Mouse (Mus musculus): ENCODE results near the gene Tent5d. TPM values are rescaled to one million over a fixed set of nuclear protein-coding genes. Genes with fewer than 3 reads are reported as not detected.

The Tent5d gene
- not detected in 2 replicates for polyA plus RNA-seq (2012; rRNA removed)

- Histone ChIP-seq H3K4me3 (ENCODE audit: low read depth, low read length) (no peak within 1 kb of the TSS), H3K4me1 (ENCODE audit: control insufficient read depth, insufficient read depth, insufficient read length, low read length) (no peaks in the 10 kb centered on the region), H3K36me3 (ENCODE audit: control insufficient read depth, insufficient read depth, low read length) (0 out of 2 replicates have a peak, but pooled peaks cover 1% of the 10 kb centered on the region), H3K27ac (ENCODE audit: insufficient read depth, low read depth, low read length) (no peak within 1 kb of the TSS), H3K27me3 (ENCODE audit: control insufficient read depth, insufficient read depth, low read length) (no peaks in the 10 kb centered on the region)
- 49% methylated on average over 1 of the region's 1 CpGs for WGBS
- TF ChIP-seq CTCF (IDR thresholded peaks at IDR 0.05; ENCODE audit: extremely low read depth, insufficient read length, insufficient replicate concordance, low read depth, low read length) (no peak), POLR2A (IDR thresholded peaks at IDR 0.05; ENCODE audit: low read depth, low read length) (no peak)
Measured at GRCm38 (mm10) chrX:107792290-107792689, at the start of gene Tent5d. Tent5d (plus strand) TSS chrX:107792590.

DNA sequence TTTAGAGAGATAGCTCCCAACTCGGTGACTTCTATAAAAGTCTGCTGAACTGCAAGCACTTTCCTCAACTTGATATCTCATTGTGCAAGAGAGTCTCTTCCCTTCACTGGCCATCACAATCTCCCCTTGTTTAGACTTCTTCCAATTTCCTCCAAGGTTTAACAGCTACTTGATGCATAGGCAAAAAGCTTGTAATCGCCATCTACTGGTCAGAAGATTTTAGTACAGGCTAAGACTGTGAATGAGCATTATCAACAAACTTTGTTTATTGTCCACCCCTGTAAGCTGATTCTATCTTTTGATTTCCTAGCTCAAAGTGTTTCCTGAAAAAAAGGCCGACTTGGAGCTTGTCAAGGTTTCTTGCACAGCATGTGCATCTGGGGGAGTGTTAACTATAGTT lies 24.5 kb upstream of the Tent5d start:
- TF ChIP-seq CTCF (IDR thresholded peaks at IDR 0.05; ENCODE audit: extremely low read depth, insufficient read length, insufficient replicate concordance, low read depth, low read length) (no peak), POLR2A (IDR thresholded peaks at IDR 0.05; ENCODE audit: low read depth, low read length) (no peak)
- 22% methylated on average over 3 of the region's 3 CpGs for WGBS
- H3K36me3 ChIP-seq (ENCODE audit: control insufficient read depth, insufficient read depth, low read length): no peaks in the 10 kb centered on the region

GRCm38 (mm10) chrX:107790136-107790535 lies 2.3 kb upstream of the Tent5d start:
- WGBS: 68% methylated on average over 1 of the region's 1 CpGs
- no peak overlapping the region for H3K4me3 ChIP-seq (ENCODE audit: low read depth, low read length)
- H3K4me1 ChIP-seq (ENCODE audit: control insufficient read depth, insufficient read depth, insufficient read length, low read length): no peaks in the 10 kb centered on the region
- H3K27ac ChIP-seq (ENCODE audit: insufficient read depth, low read depth, low read length): no peak overlapping the region
- H3K27me3 ChIP-seq (ENCODE audit: control insufficient read depth, insufficient read depth, low read length): no peaks in the 10 kb centered on the region
- TF ChIP-seq POLR2A (IDR thresholded peaks at IDR 0.05; ENCODE audit: low read depth, low read length): no peak
- no peak for TF ChIP-seq CTCF (IDR thresholded peaks at IDR 0.05; ENCODE audit: extremely low read depth, insufficient read length, insufficient replicate concordance, low read depth, low read length)
- H3K36me3 ChIP-seq (ENCODE audit: control insufficient read depth, insufficient read depth, low read length): peaks cover 3% of the 10 kb centered on the region; the same call in 1 of the 2 replicates

More for the DNA sequence above, 24.5 kb upstream of the Tent5d start:
- Histone ChIP-seq H3K4me3 (ENCODE audit: low read depth, low read length) (no peak overlapping the region), H3K27me3 (ENCODE audit: control insufficient read depth, insufficient read depth, low read length) (no peaks in the 10 kb centered on the region), H3K4me1 (ENCODE audit: control insufficient read depth, insufficient read depth, insufficient read length, low read length) (no peaks in the 10 kb centered on the region), H3K27ac (ENCODE audit: insufficient read depth, low read depth, low read length) (no peak overlapping the region)

- Histone ChIP-seq H3K27ac (ENCODE audit: insufficient read depth, low read depth, low read length) (no peak overlapping the region), H3K27me3 (ENCODE audit: control insufficient read depth, insufficient read depth, low read length) (no peaks in the 10 kb centered on the region), H3K4me3 (ENCODE audit: low read depth, low read length) (no peak overlapping the region), H3K36me3 (ENCODE audit: control insufficient read depth, insufficient read depth, low read length) (peaks cover 3% of the 10 kb centered on the region; the same call in 1 of the 2 replicates), H3K4me1 (ENCODE audit: control insufficient read depth, insufficient read depth, insufficient read length, low read length) (no peaks in the 10 kb centered on the region)
- no peak for TF ChIP-seq CTCF (IDR thresholded peaks at IDR 0.05; ENCODE audit: extremely low read depth, insufficient read length, insufficient replicate concordance, low read depth, low read length)
- TF ChIP-seq POLR2A (IDR thresholded peaks at IDR 0.05; ENCODE audit: low read depth, low read length): no peak
- WGBS: 33% methylated on average over 8 of the region's 8 CpGs
Measured at GRCm38 (mm10) chrX:107790750-107791493, 1.5 kb upstream of the Tent5d start.

GRCm38 (mm10) chrX:107795785-107796184 lies 3.4 kb downstream of the Tent5d start:
- 55% methylated on average over 1 of the region's 1 CpGs for WGBS
- H3K36me3 ChIP-seq (ENCODE audit: control insufficient read depth, insufficient read depth, low read length): 0 out of 2 replicates have a peak, but pooled peaks cover 1% of the 10 kb centered on the region

GRCm38 (mm10) chrX:107796919-107797318 lies 4.5 kb downstream of the Tent5d start:
- no peak overlapping the region for H3K27ac ChIP-seq (ENCODE audit: insufficient read depth, low read depth, low read length)
- H3K36me3 ChIP-seq (ENCODE audit: control insufficient read depth, insufficient read depth, low read length): 0 out of 2 replicates have a peak, but pooled peaks cover 1% of the 10 kb centered on the region
- no peak overlapping the region for H3K4me3 ChIP-seq (ENCODE audit: low read depth, low read length)
- no peaks in the 10 kb centered on the region for H3K4me1 ChIP-seq (ENCODE audit: control insufficient read depth, insufficient read depth, insufficient read length, low read length)
- H3K27me3 ChIP-seq (ENCODE audit: control insufficient read depth, insufficient read depth, low read length): no peaks in the 10 kb centered on the region
- 95% methylated on average over 2 of the region's 2 CpGs for WGBS
- TF ChIP-seq POLR2A (IDR thresholded peaks at IDR 0.05; ENCODE audit: low read depth, low read length): no peak
- TF ChIP-seq CTCF (IDR thresholded peaks at IDR 0.05; ENCODE audit: extremely low read depth, insufficient read length, insufficient replicate concordance, low read depth, low read length): no peak

More at GRCm38 (mm10) chrX:107795785-107796184, 3.4 kb downstream of the Tent5d start:
- H3K4me3 ChIP-seq (ENCODE audit: low read depth, low read length): no peak overlapping the region
- no peaks in the 10 kb centered on the region for H3K4me1 ChIP-seq (ENCODE audit: control insufficient read depth, insufficient read depth, insufficient read length, low read length)
- H3K27me3 ChIP-seq (ENCODE audit: control insufficient read depth, insufficient read depth, low read length): no peaks in the 10 kb centered on the region
- TF ChIP-seq POLR2A (IDR thresholded peaks at IDR 0.05; ENCODE audit: low read depth, low read length) (no peak), CTCF (IDR thresholded peaks at IDR 0.05; ENCODE audit: extremely low read depth, insufficient read length, insufficient replicate concordance, low read depth, low read length) (no peak)
- no peak overlapping the region for H3K27ac ChIP-seq (ENCODE audit: insufficient read depth, low read depth, low read length)

DNA sequence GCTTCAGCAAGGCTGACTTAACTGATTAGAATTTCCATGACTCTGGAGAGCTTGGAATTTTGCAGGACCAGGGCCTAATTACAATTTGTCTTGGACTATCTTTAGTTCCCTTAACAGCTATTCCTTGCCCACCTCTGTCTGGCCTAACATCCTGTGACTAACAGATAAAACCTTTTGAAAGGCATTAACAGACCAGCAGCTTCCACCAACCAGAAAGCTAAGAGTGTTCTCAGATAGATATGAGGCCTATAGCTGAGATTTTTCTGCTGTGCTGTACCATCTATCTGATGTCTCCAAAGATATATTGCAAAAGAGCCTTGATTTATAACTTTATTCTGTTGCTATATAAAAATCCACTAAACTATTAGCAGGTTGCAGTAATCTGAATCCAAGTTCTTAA lies 19.7 kb downstream of the Tent5d start:
- no peaks in the 10 kb centered on the region for H3K27me3 ChIP-seq (ENCODE audit: control insufficient read depth, insufficient read depth, low read length)
- H3K4me1 ChIP-seq (ENCODE audit: control insufficient read depth, insufficient read depth, insufficient read length, low read length): no peaks in the 10 kb centered on the region
- TF ChIP-seq POLR2A (IDR thresholded peaks at IDR 0.05; ENCODE audit: low read depth, low read length): no peak
- no peak for TF ChIP-seq CTCF (IDR thresholded peaks at IDR 0.05; ENCODE audit: extremely low read depth, insufficient read length, insufficient replicate concordance, low read depth, low read length)
- no peaks in the 10 kb centered on the region for H3K36me3 ChIP-seq (ENCODE audit: control insufficient read depth, insufficient read depth, low read length)
- no peak overlapping the region for H3K27ac ChIP-seq (ENCODE audit: insufficient read depth, low read depth, low read length)
- no peak overlapping the region for H3K4me3 ChIP-seq (ENCODE audit: low read depth, low read length)
